Mouse (Mus musculus) layer of hippocampus, adult 6 months (tissue): Measurements from ENCODE around the gene Ssna1. TPM values are rescaled to one million over a fixed set of nuclear protein-coding genes. Genes with fewer than 3 reads are reported as not detected.

Experiments
- long read RNA-seq, 2 experiments: library from polyadenylated mRNA; unstranded; transcript quantifications; one replicate each; pipeline ENCODE4 v2.0.0; 2019 to 2020
- polyA plus RNA-seq: library from polyadenylated mRNA; unstranded; fragments of <200 nt; fragmentation: Nextera tagmentation; gene quantifications from 2 replicates; pipeline ENCODE4 v1.2.3, GENCODE M21; 2021

The Ssna1 gene
- polyA plus RNA-seq, result 76.5 and 79.6 TPM in 2 replicates
- long read RNA-seq, experiment 1, transcript Ssna1-201 (3 exons, 862 nt), result major isoform, 36 of 73 reads
- long read RNA-seq, experiment 1, transcript Ssna1-203 (3 exons, 845 nt), result minor isoform, 7 of 73 reads
- long read RNA-seq, experiment 1, transcript Ssna1-204 (2 exons, 1,006 nt), result minor isoform, 24 of 73 reads
- long read RNA-seq, experiment 1, partial matches to known transcripts, result 0 of 73 reads
- long read RNA-seq, experiment 1, other reads (novel, unspliced or antisense), result 6 of 73 reads
- long read RNA-seq, experiment 2, transcript Ssna1-204 (2 exons, 1,006 nt), result major isoform, 11 of 21 reads
- long read RNA-seq, experiment 2, transcript Ssna1-201 (3 exons, 862 nt), result minor isoform, 7 of 21 reads
- long read RNA-seq, experiment 2, partial matches to known transcripts, result 0 of 21 reads
- long read RNA-seq, experiment 2, other reads (novel, unspliced or antisense), result 3 of 21 reads

GRCm38 (mm10) chr2:25271827-25272511, at the start of gene Ssna1, which contains the start of gene Anapc2:
Gene Ssna1 (minus strand): TSS chr2:25272438.
Gene Anapc2 (plus strand): TSS chr2:25272478.

DNA sequence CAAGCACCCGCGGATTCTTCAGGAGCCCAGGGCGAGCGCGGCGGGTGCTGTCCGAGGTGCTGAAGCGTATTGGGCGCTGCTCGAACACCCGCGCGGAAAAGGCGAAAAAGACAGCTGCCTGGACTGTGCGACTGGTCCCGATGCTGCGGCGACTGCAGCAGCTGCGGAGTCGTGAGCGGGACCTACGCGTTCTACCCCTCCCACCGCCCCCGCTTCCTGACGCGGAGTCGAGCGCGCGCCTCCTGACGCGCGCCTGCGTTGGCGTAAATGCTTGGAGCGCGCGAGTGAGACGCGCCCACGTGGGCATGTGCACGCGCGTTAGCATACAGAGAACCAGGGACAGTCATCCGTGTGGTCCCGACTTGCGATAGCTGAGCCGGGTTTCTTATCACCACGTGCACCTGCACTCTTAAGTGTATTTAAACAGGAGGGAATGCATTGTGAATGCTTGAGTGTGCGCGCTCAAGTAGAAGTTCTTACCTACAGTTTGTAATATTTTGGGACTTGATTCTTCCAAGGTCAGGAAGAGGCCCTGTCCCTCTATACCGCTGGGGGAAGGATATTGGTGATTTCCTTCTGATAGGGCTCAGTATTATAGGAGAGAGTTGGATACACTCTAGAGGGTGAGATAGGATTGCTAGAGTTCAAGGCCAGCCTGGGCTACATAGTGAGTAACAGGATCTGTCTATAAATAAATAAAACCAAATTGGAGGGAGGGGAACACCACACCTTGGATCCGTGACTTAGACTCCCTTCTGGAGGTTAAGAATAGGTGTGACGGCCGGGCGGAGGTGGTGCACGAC, 46.9 kb upstream of the Ssna1 start, which contains the start of gene Grin1:
Gene Grin1, minus strand, starts transcription at position 217 of the 803 bp plus-strand sequence.

GRCm38 (mm10) chr2:25289651-25290050, 17.4 kb upstream of the Ssna1 start, which contains the start of gene Lrrc26:
Gene Lrrc26 (plus strand): TSS chr2:25289915.

GRCm38 (mm10) chr2:25287927-25288649, 15.8 kb upstream of the Ssna1 start, which contains the start of gene Tmem210:
Gene Tmem210 (plus strand): TSS chr2:25288145.

GRCm38 (mm10) chr2:25262291-25262767, 9.9 kb downstream of the Ssna1 start, which contains the start of gene Tprn:
Gene Tprn (plus strand): TSS chr2:25262618.

DNA sequence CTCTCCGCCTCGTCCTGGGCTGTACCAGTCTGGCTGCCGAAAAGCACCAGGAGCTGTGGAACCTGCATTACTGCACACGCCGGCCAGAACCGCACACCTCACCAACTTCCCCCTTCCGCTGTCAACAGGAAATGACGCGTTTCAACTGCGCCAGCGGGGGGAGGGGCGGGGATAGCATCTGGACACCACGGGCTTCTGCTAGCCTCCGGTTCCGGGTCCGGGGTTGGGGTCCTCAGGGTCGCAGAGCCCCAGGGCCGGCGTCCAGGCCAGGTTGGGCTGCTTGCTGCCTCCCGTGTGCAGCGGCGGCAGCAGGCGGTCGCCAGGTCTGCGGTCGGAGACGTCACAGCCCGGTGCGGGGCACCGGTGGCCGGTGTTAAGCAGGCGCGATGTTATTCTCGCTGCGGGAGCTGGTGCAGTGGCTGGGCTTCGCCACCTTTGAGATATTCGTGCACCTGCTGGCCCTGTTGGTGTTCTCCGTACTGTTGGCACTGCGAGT, 16.9 kb downstream of the Ssna1 start, which contains the start of gene Tmem203:
Gene Tmem203, plus strand, starts transcription at position 156 of the 496 bp plus-strand sequence.

GRCm38 (mm10) chr2:25246183-25247072, 25.8 kb downstream of the Ssna1 start, which contains the start of gene AL732309.1:
Gene AL732309.1 (minus strand): TSS chr2:25246863.

GRCm38 (mm10) chr2:25242101-25242506, 30.1 kb downstream of the Ssna1 start, which contains the start of the genes Rnf208 and Cysrt1:
Gene Rnf208 (plus strand): TSS chr2:25242255.
Gene Cysrt1 (minus strand): TSS chr2:25242452.

GRCm38 (mm10) chr2:25236614-25237013, 35.6 kb downstream of the Ssna1 start, which contains the start of gene Rnf224:
Gene Rnf224 (minus strand): TSS chr2:25236787.

DNA sequence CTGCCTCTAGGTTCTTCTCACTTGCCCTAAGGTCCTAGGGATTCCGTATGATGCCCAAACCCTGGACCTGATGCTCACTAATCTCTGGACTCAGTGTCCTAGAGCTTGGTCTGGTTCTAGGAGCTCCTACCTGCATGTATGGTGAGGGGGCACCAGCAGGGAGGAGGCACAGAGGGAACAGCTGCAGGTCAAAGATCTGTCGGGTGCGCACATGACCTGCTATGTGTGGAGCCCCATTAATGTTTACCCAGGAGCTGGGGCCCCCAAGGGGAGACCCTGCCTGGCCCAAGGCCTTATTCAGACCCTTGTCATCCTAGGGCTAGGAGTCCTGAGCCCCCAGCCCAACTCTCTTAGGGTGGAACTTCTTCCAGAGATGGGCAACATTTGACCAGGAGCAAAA, 38.2 kb downstream of the Ssna1 start, which contains the start of gene Slc34a3:
Gene Slc34a3, minus strand, starts transcription at position 315 of the 400 bp plus-strand sequence.

DNA sequence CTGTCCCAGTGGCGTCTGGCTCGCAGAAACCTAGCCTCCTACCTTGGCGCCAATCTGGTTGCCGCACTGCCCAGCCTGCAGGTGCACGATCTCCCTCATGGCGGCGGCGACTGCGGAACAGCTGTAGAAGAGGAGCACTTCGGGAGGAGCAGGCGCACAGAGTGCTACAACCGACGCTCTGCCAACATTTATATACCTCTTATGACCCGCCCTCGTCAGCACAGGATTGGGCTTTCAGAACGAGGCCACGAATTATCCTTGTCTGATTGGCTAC, 47.8 kb downstream of the Ssna1 start, which contains the start of gene Tubb4b:
Gene Tubb4b, minus strand, starts transcription at position 211 of the 274 bp plus-strand sequence.

Other genes with a start within 250 kb of the Ssna1 start
- 596 and 716 TPM in 2 replicates for gene Nsmf, start 218.1 kb downstream of the Ssna1 start, polyA plus RNA-seq
- gene Entpd8, start 192.1 kb downstream of the Ssna1 start, polyA plus RNA-seq, result not detected in 2 replicates
- gene Noxa1, start 177.3 kb downstream of the Ssna1 start, polyA plus RNA-seq, result not detected in 2 replicates
- 3.4 and 5.2 TPM in 2 replicates for gene Nrarp, start 91.7 kb downstream of the Ssna1 start, polyA plus RNA-seq
- gene Tor4a, start 75.6 kb downstream of the Ssna1 start, polyA plus RNA-seq, result 2.4 and 3.3 TPM in 2 replicates
- 32.7 and 34.5 TPM in 2 replicates for gene Nelfb, start 60.9 kb downstream of the Ssna1 start, polyA plus RNA-seq
- gene Stpg3, start 57.8 kb downstream of the Ssna1 start, polyA plus RNA-seq, result not detected in 2 replicates
- 12.9 and 15.7 TPM in 2 replicates for gene Fam166a, start 53.7 kb downstream of the Ssna1 start, polyA plus RNA-seq
- 531 and 583 TPM in 2 replicates for gene Tubb4b, start 47.7 kb downstream of the Ssna1 start, polyA plus RNA-seq
- 0.45 TPM in 2 replicates for gene Slc34a3, start 38.1 kb downstream of the Ssna1 start, polyA plus RNA-seq
- gene Rnf224, start 35.7 kb downstream of the Ssna1 start, polyA plus RNA-seq, result not detected in 2 replicates
- gene Rnf208, start 30.2 kb downstream of the Ssna1 start, polyA plus RNA-seq, result 52.0 and 62.6 TPM in 2 replicates
- not detected in 2 replicates for gene Cysrt1, start 30.0 kb downstream of the Ssna1 start, polyA plus RNA-seq
- gene AL732309.1, start 25.6 kb downstream of the Ssna1 start, polyA plus RNA-seq, result 0.79 and 1.6 TPM in 2 replicates
- gene Tmem203, start 17.0 kb downstream of the Ssna1 start, polyA plus RNA-seq, result 30.8 and 34.2 TPM in 2 replicates
- gene Tprn, start 9.8 kb downstream of the Ssna1 start, polyA plus RNA-seq, result 12.5 and 13.7 TPM in 2 replicates
- gene Anapc2, start within 50 bp of the Ssna1 start, polyA plus RNA-seq, result 32.4 and 34.4 TPM in 2 replicates
- gene Tmem210, start 15.7 kb upstream of the Ssna1 start, polyA plus RNA-seq, result not detected in 2 replicates
- 0.26 and 0.28 TPM in 2 replicates for gene Lrrc26, start 17.5 kb upstream of the Ssna1 start, polyA plus RNA-seq
- gene Grin1, start 46.7 kb upstream of the Ssna1 start, polyA plus RNA-seq, result 101 and 125 TPM in 2 replicates
- 13.0 and 18.8 TPM in 2 replicates for gene Man1b1, start 59.9 kb upstream of the Ssna1 start, polyA plus RNA-seq
- gene Dpp7, start 83.9 kb upstream of the Ssna1 start, polyA plus RNA-seq, result 17.5 and 27.1 TPM in 2 replicates
- 26.0 and 26.4 TPM in 2 replicates for gene Uap1l1, start 93.2 kb upstream of the Ssna1 start, polyA plus RNA-seq
- 2.3 and 2.4 TPM in 2 replicates for gene Sapcd2, start 99.9 kb upstream of the Ssna1 start, polyA plus RNA-seq
- gene Entpd2, start 123.4 kb upstream of the Ssna1 start, polyA plus RNA-seq, result 21.4 and 46.8 TPM in 2 replicates
- gene Npdc1, start 126.9 kb upstream of the Ssna1 start, polyA plus RNA-seq, result 292 and 359 TPM in 2 replicates
- 0.06 and 0.20 TPM in 2 replicates for gene Fut7, start 150.8 kb upstream of the Ssna1 start, polyA plus RNA-seq
- gene Abca2, start 156.3 kb upstream of the Ssna1 start, polyA plus RNA-seq, result 33.0 and 34.1 TPM in 2 replicates
- 0.70 and 9.1 TPM in 2 replicates for gene Clic3, start 184.4 kb upstream of the Ssna1 start, polyA plus RNA-seq
- gene Paxx, start 188.7 kb upstream of the Ssna1 start, polyA plus RNA-seq, result 111 and 116 TPM in 2 replicates
- 2,394 and 5,724 TPM in 2 replicates for gene Ptgds, start 197.6 kb upstream of the Ssna1 start, polyA plus RNA-seq
- not detected in 2 replicates for gene Lcn12, start 221.5 kb upstream of the Ssna1 start, polyA plus RNA-seq
- gene Fbxw5, start 228.3 kb upstream of the Ssna1 start, polyA plus RNA-seq, result 124 and 134 TPM in 2 replicates
- gene C8g, start 229.3 kb upstream of the Ssna1 start, polyA plus RNA-seq, result 1.8 and 2.0 TPM in 2 replicates